Mouse (Mus musculus): ENCODE measurements around the gene Tubd1.

The Tubd1 gene

DNA sequence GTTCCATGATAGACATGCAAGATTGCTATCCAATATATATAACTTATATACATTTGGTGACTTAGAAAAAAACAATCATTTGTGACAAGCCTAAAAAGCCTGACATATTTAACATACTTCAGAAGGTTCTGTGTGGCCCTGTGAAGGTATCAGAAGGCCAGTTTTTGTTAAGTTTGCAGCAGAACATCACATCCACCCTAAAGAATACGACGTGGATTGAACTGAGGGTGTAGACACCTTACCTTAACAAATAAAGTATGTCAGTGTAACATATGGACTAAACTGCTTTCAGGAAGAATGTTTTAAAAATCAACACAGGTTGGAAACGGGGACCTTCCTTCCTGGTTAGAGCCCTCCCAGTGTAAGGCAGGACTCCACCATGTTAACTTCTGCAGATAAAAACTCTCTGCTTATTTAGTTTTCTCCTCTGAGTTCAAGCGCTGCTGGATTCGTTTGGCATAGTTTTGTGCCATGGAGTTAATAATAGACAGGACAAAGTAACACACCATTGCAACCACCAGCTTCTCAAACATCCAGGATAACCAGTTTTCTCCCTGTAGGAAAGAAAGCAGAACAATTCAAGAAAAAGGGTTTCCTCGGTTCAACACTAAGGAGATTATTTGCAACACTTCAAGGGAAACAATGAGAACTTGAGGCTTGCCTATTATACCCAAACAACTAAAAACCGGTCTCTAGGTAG is 40.3 kb downstream of the Tubd1 start:
- DNase-seq: no peak

GRCm38 (mm10) chr11:86585598-86585984 is 40.8 kb downstream of the Tubd1 start:
- DNase-seq: peak; percentile 41

GRCm38 (mm10) chr11:86586177-86586867 is 41.5 kb downstream of the Tubd1 start:
- peak; percentile 68 for DNase-seq

DNA sequence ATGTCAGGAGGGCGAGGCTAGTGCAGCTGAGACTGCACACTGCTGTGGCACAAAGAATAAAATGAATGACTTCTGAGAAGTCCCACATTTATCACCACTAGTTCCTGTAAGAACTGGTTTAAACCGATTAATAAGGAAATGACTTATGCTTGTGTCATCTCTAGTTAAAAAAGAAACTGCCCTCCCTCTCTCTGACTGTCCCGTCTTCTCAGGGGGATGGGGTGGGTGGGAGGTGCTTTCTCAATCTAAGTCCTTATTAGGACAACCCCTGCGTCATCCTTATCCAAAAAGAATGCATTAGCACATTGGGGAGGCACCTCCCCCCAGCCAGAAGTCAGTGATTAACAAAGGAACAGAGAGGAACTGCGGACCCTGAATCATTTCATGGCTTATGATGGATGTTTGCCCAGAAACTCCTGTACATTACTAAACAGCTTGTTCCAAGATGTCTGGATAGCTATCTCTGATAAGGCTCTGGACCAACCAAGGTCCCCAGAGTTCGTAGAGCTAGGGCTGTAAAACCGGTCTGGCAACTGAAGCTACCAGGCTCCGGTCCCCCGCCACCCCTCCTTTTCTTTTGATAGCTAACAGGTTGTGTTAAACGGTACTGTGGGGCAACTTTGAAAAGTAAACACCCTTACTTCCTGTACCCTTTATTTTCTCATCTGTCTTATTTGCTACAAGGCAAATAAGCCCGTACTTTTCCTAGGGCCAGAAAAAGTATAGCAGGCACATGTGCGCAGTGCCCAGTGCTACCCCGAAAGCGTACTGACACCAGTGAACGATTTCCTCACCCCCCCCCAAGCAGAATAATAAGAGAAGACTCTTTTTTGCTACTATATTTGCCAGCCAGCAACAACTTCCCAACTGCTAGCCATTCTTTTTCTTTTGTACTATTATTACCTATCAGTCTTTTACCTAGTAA is 42.3 kb downstream of the Tubd1 start:
- peak; percentile 57 for DNase-seq

- DNase-seq: no peak
Measured at GRCm38 (mm10) chr11:86587830-86588229, 43.0 kb downstream of the Tubd1 start.

GRCm38 (mm10) chr11:86588583-86589298 is 44.0 kb downstream of the Tubd1 start:
- no peak for DNase-seq

- no peak for DNase-seq
Measured at GRCm38 (mm10) chr11:86590066-86590465, 45.3 kb downstream of the Tubd1 start.

GRCm38 (mm10) chr11:86590579-86590978 is 45.8 kb downstream of the Tubd1 start:
- DNase-seq: no peak

DNA sequence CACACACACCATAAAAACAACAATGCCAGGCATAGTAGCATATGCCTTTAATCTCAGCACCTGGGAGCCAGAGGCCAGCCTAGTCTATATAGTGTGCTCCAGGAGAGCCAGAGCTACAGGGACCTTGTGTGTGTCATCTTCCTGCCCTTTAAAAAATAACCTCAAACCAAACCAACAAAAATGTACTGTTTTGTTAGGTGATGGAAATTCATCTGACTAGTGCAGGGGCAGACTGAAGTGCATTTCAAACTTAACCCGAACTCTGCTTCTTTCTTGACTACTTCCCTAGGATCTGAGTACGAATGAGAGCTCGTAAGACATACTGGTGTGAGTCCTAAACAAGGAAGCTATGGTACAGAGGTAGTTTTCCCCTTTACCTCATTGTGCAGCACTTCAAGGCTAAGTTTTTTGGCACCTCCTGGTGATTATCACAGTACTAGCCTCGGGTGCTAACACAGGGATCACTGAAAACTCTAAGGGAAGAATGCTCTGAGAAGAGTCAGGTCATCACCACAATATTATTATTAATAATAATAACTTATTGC is 46.6 kb downstream of the Tubd1 start:
- DNase-seq: no peak

DNA sequence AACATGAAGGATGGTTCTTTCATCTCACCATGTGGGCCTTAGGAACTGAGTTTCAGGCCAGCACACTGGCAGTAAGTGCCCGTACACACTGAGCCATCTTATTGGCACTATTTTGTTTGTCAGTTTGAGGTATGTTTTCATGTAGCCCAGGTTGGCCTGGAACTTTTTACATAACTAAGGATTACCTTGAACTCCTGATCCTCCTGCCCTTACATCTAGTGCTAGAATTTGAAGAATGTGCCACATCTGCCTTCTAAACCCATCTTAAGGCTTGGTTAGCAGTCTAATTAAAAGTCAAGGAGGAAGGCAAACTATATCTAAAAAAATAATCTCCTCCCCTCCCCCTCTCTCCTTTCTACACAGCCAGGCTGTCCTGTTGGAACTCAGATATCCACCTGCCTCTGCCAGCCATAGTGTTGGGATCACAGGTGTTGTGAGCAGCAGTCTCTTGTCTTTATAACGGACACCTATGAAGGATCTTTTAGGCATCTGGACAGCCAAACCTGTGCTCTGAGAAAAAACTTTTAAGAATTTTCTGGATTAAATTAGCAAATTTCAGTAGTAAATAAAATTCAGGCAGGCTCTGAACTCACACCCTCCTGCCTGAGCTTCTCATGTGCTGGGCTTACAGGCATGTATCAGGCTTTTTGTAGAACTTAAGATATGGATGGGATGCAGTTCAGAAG is 47.3 kb downstream of the Tubd1 start:
- no peak for DNase-seq

- DNase-seq: no peak
Measured at GRCm38 (mm10) chr11:86592993-86593392, 48.2 kb downstream of the Tubd1 start.

- DNase-seq: no peak
Measured at GRCm38 (mm10) chr11:86593443-86593842, 48.7 kb downstream of the Tubd1 start.

DNA sequence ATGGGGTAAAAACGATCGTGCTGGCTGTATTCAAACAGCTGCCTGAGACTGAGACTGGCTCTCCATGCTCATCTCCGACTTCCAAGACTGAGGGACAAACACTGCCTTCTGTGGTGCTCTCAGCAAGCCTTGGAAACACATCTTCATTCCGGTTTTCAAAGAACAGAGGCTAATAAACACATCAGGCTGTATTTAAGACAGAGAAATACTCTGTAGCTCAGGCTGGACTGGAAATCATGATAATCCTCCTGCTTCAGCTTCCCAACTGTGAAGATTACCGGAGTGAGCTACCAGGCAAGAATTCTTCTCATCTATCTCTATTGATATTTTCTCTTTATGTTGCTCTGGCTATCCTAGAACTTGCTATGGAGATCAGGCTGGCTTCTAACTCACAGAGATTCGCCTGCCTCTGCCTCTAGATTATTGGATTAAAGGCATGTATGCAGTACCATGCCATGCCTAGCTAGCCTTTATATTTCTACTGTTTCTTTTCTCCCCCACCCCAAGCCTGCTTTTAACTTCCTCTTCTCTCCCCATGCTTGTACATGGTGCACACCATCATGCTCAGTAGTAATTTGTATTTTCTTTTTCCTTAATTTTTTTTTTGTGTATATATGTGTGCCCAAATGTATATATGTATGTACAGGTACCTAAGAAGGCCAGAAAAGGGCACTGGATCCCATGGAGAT is 49.5 kb downstream of the Tubd1 start:
- DNase-seq: no peak

DNA sequence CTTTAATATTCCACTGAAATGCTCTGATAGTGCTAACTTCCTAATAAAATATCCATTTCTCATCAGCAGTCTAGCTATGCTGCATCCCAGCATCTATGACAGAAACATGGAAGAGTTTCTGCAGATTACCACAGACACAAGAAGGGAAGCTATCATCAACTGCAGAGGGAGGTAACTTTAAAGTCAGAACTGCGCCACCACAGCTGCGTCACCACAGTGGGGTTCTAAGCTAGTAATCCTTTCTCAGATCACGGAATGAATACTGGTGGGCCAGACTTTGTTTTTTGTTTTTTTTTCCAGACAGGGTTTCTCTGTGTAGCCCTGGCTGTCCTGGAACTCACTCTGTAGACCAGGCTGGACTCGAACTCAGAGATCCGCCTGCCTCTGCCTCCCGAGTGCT is 50.6 kb downstream of the Tubd1 start:
- DNase-seq: no peak

DNA sequence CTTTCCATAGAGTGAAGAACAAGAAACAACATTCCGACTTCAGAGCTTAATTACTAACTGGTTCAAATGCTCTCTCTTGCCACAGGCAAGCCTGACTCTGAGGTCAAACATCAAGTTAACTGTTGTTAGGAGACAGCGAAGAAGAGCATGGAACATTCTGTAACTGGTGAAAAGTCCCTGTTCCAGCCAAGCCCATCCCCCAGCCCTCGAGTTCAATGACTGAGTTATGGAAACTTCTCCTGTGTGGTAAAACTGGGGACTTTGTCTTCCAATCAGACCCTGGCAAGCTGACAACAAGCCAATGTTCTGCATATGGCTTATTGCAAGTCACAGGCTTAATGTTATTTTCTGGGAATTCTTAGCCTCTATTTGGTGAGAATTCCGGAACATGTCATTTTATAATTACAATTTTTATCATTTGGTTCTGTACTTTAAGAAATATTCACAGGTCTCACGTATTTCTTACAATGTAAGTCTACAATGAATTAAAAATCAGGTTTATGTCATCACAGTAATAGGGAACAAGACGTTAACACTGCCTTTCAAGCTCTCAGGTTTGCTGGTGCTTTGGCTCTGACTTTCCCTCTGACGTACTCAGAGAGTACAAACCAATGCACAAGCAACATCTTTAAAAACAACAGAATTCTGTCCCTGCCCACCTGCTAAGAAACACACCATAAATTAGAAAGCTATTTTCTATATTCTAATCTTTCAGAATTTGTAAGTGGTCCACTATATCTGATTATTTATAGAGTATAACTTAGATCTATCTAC is 51.6 kb downstream of the Tubd1 start:
- no peak for DNase-seq

- DNase-seq: no peak
Measured at GRCm38 (mm10) chr11:86596976-86597375, 52.2 kb downstream of the Tubd1 start.

DNA sequence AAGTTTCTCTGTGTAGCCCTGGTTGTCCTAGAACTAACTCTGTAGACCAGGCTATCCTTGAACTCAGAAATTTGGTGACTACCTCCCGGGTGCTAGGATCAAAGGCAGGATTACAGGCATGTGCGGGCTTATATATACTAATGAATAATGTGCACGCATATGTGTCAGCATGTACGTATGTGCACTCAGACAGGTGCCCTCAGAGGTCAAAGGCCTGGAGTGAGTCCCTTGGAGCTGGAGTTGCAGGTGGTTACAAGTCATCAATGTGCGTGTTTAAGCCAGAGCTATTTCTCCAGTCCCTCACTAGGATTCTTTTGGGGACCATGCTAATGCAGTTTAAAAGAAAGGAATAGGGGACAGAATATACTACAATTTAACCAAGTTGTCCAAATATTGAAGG is 53.4 kb downstream of the Tubd1 start:
- DNase-seq: no peak

GRCm38 (mm10) chr11:86598572-86598971 is 53.8 kb downstream of the Tubd1 start:
- DNase-seq: no peak

GRCm38 (mm10) chr11:86599378-86600208 is 54.8 kb downstream of the Tubd1 start:
- DNase-seq: no peak

DNA sequence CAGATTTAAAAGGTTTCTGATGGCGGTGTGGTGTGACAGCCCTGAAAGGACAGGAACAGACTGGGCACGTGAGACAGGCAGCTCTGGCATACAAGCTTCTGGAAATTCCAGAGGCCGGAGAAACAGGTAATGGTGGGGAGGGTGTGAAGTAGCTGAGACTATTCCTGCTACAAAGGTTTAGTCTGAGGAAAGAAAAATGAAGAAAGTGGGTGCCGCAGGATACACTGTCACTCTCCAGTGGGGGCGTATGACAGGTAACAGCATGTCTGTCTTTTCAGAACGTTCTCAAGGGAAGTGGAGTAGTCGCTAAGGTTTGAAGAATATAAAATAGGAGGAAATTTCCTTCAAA is 55.4 kb downstream of the Tubd1 start:
- DNase-seq: no peak

Measured in thymus, postnatal 25 days (tissue).